Mouse (Mus musculus) heart, adult 2 months (tissue): ENCODE results near the gene Sgk1.

Experiments used
- CTCF ChIP-seq: fragments of 200-600 bp; IDR thresholded peaks from 2 replicates; pipeline ENCODE4 v1.8.1; 2022; ENCODE audit warnings: antibody characterized with exemption, mild to moderate bottlenecking, moderate library complexity
- EP300 ChIP-seq: fragments of 200-500 bp; IDR thresholded peaks from 2 replicates; pipeline ENCODE4 v1.6.1; 2011; ENCODE audit warnings: low read depth, low read length, control low read depth; ENCODE audit not compliant: insufficient read depth
- POLR2A ChIP-seq: fragments of 200-500 bp; IDR thresholded peaks from 2 replicates; pipeline ENCODE4 v1.6.1; 2011; ENCODE audit warnings: mild to moderate bottlenecking, low read depth, low read length, control low read depth; ENCODE audit not compliant: insufficient read depth

- TF ChIP-seq CTCF = no peak
- TF ChIP-seq POLR2A = no peak
- no peak for TF ChIP-seq EP300
Measured at GRCm38 (mm10) chr10:21924051-21924720, 42.2 kb downstream of the Sgk1 start.
